Mouse (Mus musculus) gastrocnemius, adult 18-20 months (tissue): ENCODE measurements at regions not wholly inside any gene's neighbourhood (a gene's known extent, or its start where the extent isn't known, plus 50 kb on each side); places are given as distances from the start of the nearest gene placed in this dataset.

Source experiments
- DNase-seq: peaks from one replicate; pipeline ENCODE4 v3.0.0; 2021; ENCODE audit warnings: low spot score

DNA sequence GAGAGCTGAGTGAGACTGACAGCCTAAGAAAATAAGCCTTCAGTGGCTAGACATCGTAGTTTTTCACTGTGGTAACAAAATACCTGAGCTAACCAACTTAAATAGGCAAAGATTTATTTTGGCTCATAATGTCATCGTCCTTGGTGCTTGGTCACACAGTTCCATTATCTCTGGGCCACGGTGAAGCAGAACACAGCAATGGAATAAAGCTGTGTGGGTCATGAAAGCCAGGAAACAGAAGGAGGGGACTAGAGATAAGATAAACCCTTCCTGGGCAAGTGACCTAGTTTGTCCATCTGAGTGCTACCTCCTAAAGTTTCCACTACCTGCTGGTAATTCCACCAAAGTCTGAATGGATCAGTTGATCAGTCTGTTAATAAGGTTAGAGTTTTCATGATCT is 134.8 kb upstream of the Gm5129 start:
- no peak for DNase-seq

- DNase-seq = no peak
These were observed 137.5 kb upstream of the Il6 start for GRCm38 (mm10) chr5:29875451-29875850.

GRCm38 (mm10) chr5:29887267-29887841 is 125.6 kb upstream of the Il6 start:
- peak; percentile 43 for DNase-seq

- DNase-seq = no peak
These were observed 120.6 kb upstream of the Il6 start for GRCm38 (mm10) chr5:29892344-29892743.

- no peak for DNase-seq
These were observed 120.1 kb upstream of the Il6 start for GRCm38 (mm10) chr5:29892861-29893260.

GRCm38 (mm10) chr5:29893829-29894228 is 119.1 kb upstream of the Il6 start:
- no peak for DNase-seq

DNA sequence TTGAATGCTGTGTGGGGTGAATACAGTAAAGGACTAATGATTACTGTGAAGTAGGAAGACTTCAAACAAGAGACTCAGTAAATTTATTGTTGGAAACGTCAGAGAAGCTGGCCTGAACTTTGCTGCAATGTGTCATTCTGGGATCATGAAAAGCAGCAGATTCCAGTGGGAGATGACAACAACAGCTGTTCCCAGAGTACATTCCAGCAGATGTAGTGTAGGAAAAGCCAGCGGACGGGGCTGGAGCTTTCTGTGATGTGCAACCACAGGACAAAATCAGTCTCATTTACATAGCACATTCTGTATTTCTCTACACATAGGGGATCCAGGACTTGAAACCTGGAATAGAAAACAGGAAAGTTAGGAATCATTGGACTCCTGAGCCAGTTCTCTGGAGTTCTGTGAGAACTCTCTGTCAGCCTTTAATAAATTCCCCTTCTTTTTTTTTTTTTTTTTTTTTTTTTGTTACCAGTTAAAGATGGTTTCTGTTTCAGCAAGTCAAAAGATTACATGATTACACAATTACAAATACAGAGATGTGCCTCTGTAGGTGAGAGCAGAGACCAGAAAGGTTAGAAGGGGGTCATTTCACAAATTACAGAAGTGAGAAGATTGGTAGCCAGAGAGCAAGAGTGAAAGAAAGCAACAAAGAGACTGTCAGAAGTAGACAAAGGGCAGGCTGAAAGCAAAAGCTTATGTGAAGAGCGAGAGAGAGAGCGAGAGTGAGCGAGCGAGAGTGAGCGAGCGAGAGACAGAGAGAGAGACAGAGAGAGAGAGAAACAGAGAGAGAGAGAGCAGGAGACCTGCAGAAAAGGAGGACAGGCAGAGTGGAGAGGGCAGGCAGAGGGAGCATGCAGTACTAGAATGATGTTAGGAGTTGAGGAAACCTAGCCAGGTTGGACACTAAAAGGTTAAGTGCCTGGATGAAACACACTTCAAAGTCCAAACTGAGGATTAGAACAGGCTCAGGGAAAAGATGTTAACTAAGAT is 118.0 kb upstream of the Il6 start:
- DNase-seq = peak; percentile 43

DNA sequence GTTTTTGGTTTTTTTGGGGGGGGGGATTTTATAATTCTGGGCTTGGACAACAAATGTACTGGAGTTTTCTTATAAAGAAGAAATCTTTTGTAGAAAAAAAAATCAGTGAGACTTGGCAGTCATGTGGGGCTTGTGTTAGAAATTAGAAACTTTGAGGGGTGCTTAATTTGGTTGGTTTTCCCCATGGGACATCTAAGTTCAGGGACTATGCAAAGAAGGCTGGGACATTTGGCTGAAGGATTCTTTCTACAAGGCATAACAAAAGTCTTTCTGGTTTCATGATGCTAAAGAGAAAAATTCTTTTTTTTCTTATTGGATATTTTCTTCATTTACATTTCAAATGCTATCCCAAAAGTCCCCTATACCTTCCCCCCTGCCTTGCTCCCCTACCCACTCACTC is 115.3 kb upstream of the Il6 start:
- DNase-seq = no peak

- no peak for DNase-seq
These were observed 111.2 kb upstream of the Il6 start for GRCm38 (mm10) chr5:29901716-29902115.

GRCm38 (mm10) chr5:29920295-29920694 is 92.6 kb upstream of the Il6 start:
- DNase-seq = no peak

- no peak for DNase-seq
These were observed 87.4 kb upstream of the Il6 start for GRCm38 (mm10) chr5:29925527-29925926.

DNA sequence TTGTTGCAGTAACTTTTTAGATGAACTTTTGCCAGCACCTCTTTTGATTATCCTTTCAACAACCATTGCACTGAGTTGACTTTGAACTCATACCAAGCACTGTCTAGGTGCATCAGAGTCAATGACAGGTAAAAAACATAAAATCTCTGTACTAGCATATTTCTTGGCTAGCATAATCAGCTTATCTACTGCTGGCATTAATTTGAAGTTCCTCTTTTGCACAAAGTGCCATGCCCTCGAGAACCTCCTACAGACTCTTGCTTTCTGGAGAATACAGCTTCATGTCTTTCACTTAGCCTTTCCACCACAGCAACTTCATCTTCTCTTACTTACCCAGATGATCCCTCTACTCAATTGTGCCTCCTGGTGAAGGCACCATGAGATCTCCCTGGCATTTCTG is 85.3 kb upstream of the Il6 start:
- no peak for DNase-seq

GRCm38 (mm10) chr5:29929381-29929780 is 83.5 kb upstream of the Il6 start:
- DNase-seq = no peak

- no peak for DNase-seq
These were observed 65.7 kb upstream of the Il6 start for GRCm38 (mm10) chr5:29947225-29947624.

GRCm38 (mm10) chr5:29948161-29948560 is 64.8 kb upstream of the Il6 start:
- DNase-seq = peak; percentile 1

DNA sequence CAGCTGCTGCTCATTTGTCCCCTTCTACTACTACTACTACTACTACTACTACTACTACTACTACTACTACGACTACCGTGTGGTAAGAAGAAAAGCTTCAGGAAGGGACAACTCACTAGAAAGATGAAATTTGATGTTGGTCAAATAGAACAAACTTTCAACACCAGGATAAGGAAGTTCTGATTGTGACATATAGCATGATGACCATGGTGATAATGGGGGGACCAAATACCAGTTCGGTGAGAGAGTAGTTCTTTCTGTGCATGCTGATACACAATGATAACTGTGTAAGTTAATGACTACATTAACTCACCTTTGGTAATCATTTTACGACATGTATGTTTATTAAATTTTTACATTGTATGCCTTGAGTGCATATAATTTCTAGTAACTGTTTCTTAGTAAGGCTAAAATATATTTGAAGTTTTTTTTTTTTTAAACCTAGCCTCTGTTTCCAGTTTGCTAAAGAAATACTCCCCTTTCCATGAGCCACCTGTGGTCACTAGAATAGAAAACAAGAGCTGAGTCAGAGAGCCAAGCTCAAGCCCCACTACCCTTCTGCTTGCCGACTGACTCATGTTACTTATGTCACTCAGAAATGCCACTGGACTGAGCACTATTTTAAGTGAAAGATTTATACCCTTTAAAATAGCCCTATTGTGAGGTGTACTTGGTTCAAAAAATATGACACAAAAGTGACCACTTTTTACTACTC is 62.3 kb upstream of the Il6 start:
- no peak for DNase-seq

- DNase-seq = no peak
These were observed 61.2 kb upstream of the Il6 start for GRCm38 (mm10) chr5:29951381-29952350.
